Mouse (Mus musculus) lung, embryonic 14.5 days (tissue): ENCODE measurements around the gene Ahnak. TPM values are rescaled to one million over a fixed set of nuclear protein-coding genes. Genes with fewer than 3 reads are reported as not detected.

ENCODE experiments used
- ATAC-seq: fragments of 200-750 bp; cut with Nextera tagmentation; 2 replicates; pipeline ENCODE4 v1.8.0; 2017; ENCODE audit warnings: mild to moderate bottlenecking, moderate TSS enrichment, moderate library complexity; ENCODE audit not compliant: insufficient read depth
- DNase-seq: peaks from one replicate; pipeline ENCODE4 v3.0.0-alpha.2; 2015
- H3K27ac ChIP-seq: fragments of 300-500 bp; sonication (generic); 2 replicates; pipeline ENCODE4 v1.5.1; 2014; ENCODE audit warnings: low read depth, mild to moderate bottlenecking, moderate library complexity
- H3K27me3 ChIP-seq: fragments of 300-500 bp; sonication (generic); 2 replicates; pipeline ENCODE4 v1.6.1; 2014; ENCODE audit warnings: low read length, control low read depth; ENCODE audit not compliant: insufficient read depth
- H3K36me3 ChIP-seq: fragments of 300-500 bp; sonication (generic); 2 replicates; pipeline ENCODE4 v1.6.1; 2014; ENCODE audit warnings: control low read depth; ENCODE audit not compliant: insufficient read depth
- H3K4me1 ChIP-seq: fragments of 300-500 bp; sonication (generic); 2 replicates; pipeline ENCODE4 v1.6.1; 2014; ENCODE audit warnings: antibody characterized with exemption, control low read depth; ENCODE audit not compliant: insufficient read depth
- H3K4me2 ChIP-seq: fragments of 300-500 bp; sonication (generic); 2 replicates; pipeline ENCODE4 v1.6.1; 2014; ENCODE audit warnings: mild to moderate bottlenecking
- H3K4me3 ChIP-seq: fragments of 300-500 bp; sonication (generic); 2 replicates; pipeline ENCODE4 v1.5.1; 2014; ENCODE audit warnings: low read depth, low read length
- H3K9ac ChIP-seq: fragments of 300-500 bp; sonication (generic); 2 replicates; pipeline ENCODE4 v1.6.1; 2014
- H3K9me3 ChIP-seq: fragments of 300-500 bp; sonication (generic); 2 replicates; pipeline ENCODE4 v1.6.1; 2016; ENCODE audit warnings: low read depth, low read length, control low read depth
- CTCF ChIP-seq: IDR thresholded peaks from 2 replicates; pipeline ENCODE4 v1.5.1; 2016; ENCODE audit warnings: antibody characterized with exemption, low read depth
- WGBS: fragments of 180-500 bp; shearing (Covaris S2); extraction: QIAGEN DNeasy Blood & Tissue Kit; methylation state at CpG from one replicate; pipeline ENCODE4 v1.1.7; 2014; 5-methylcytosine and 5-hydroxymethylcytosine counted together
- polyA plus RNA-seq: library from polyadenylated mRNA; unstranded; fragments of >200 nt; fragmentation: Nextera tagmentation; extraction: Ambion mirVana; gene quantifications from 2 replicates; pipeline ENCODE4 v1.2.1, GENCODE M21; 2014

Gene Ahnak
- polyA plus RNA-seq, 1 experiment from 2014 or later: 14.9 TPM

GRCm38 (mm10) chr19:9057679-9058078 is 68.6 kb downstream of the Ahnak start:
- Histone ChIP-seq H3K9ac (no peak overlapping the region), H3K4me2 (no peak overlapping the region), H3K4me1 (no peaks in the 10 kb centered on the region), H3K27ac (no peak overlapping the region), H3K27me3 (no peaks in the 10 kb centered on the region), H3K36me3 (no peaks in the 10 kb centered on the region), H3K9me3 (no peaks in the 10 kb centered on the region), H3K4me3 (no peak overlapping the region)
- no peak for DNase-seq
- no peak for ATAC-seq
- TF ChIP-seq CTCF: no peak

- no peaks in the 10 kb centered on the region for H3K9me3 ChIP-seq
- DNase-seq (no peak), ATAC-seq (no peak)
- no peak for TF ChIP-seq CTCF
- no peak overlapping the region for H3K4me2 ChIP-seq
- no peaks in the 10 kb centered on the region for H3K4me1 ChIP-seq
- H3K36me3 ChIP-seq: no peaks in the 10 kb centered on the region
- H3K9ac ChIP-seq: no peak overlapping the region
- H3K27me3 ChIP-seq: no peaks in the 10 kb centered on the region
- WGBS: 85% methylated on average over 1 of the region's 1 CpGs
- H3K4me3 ChIP-seq: no peak overlapping the region
- H3K27ac ChIP-seq: no peak overlapping the region
Observed at GRCm38 (mm10) chr19:9058331-9058884, 69.3 kb downstream of the Ahnak start.

GRCm38 (mm10) chr19:9058944-9059343 is 69.9 kb downstream of the Ahnak start:
- no peak for TF ChIP-seq CTCF
- DNase-seq (no peak), ATAC-seq (no peak)
- no peak overlapping the region for H3K4me3 ChIP-seq
- H3K4me2 ChIP-seq: no peak overlapping the region
- no peak overlapping the region for H3K27ac ChIP-seq
- H3K4me1 ChIP-seq: no peaks in the 10 kb centered on the region
- no peak overlapping the region for H3K9ac ChIP-seq
- WGBS: 78% methylated on average over 4 of the region's 4 CpGs
- no peaks in the 10 kb centered on the region for H3K36me3 ChIP-seq
- no peaks in the 10 kb centered on the region for H3K9me3 ChIP-seq
- no peaks in the 10 kb centered on the region for H3K27me3 ChIP-seq

GRCm38 (mm10) chr19:9059391-9059790 is 70.3 kb downstream of the Ahnak start:
- DNase-seq (no peak), ATAC-seq (no peak)
- Histone ChIP-seq H3K9me3 (no peaks in the 10 kb centered on the region), H3K36me3 (no peaks in the 10 kb centered on the region), H3K9ac (no peak overlapping the region), H3K27me3 (no peaks in the 10 kb centered on the region), H3K4me2 (no peak overlapping the region), H3K4me3 (no peak overlapping the region), H3K4me1 (no peaks in the 10 kb centered on the region), H3K27ac (no peak overlapping the region)
- 68% methylated on average over 7 of the region's 7 CpGs for WGBS
- TF ChIP-seq CTCF: no peak

GRCm38 (mm10) chr19:9060103-9060502 is 71.0 kb downstream of the Ahnak start:
- DNase-seq (no peak), ATAC-seq (no peak)
- H3K36me3 ChIP-seq: no peaks in the 10 kb centered on the region
- H3K27ac ChIP-seq: no peak overlapping the region
- no peak for TF ChIP-seq CTCF
- no peaks in the 10 kb centered on the region for H3K27me3 ChIP-seq
- H3K4me2 ChIP-seq: no peak overlapping the region
- no peaks in the 10 kb centered on the region for H3K9me3 ChIP-seq
- 65% methylated on average over 4 of the region's 4 CpGs for WGBS
- H3K9ac ChIP-seq: no peak overlapping the region
- H3K4me1 ChIP-seq: no peaks in the 10 kb centered on the region
- no peak overlapping the region for H3K4me3 ChIP-seq

GRCm38 (mm10) chr19:9061221-9061893 is 72.3 kb downstream of the Ahnak start:
- H3K27me3 ChIP-seq: no peaks in the 10 kb centered on the region
- H3K9me3 ChIP-seq: no peaks in the 10 kb centered on the region
- no peak overlapping the region for H3K9ac ChIP-seq
- ATAC-seq (no peak), DNase-seq (no peak)
- H3K36me3 ChIP-seq: no peaks in the 10 kb centered on the region
- WGBS: 82% methylated on average over 8 of the region's 8 CpGs
- no peak overlapping the region for H3K4me2 ChIP-seq
- H3K4me1 ChIP-seq: peaks cover 4% of the 10 kb centered on the region; the same call in 1 of the 2 replicates
- H3K27ac ChIP-seq: no peak overlapping the region
- TF ChIP-seq CTCF: no peak
- H3K4me3 ChIP-seq: no peak overlapping the region

- H3K4me1 ChIP-seq: peaks cover 8% of the 10 kb centered on the region; the same call in 1 of the 2 replicates
- ATAC-seq (no peak), DNase-seq (no peak)
- H3K27ac ChIP-seq: no peak overlapping the region
- TF ChIP-seq CTCF: no peak
- H3K27me3 ChIP-seq: no peaks in the 10 kb centered on the region
- H3K4me3 ChIP-seq: no peak overlapping the region
- H3K9ac ChIP-seq: no peak overlapping the region
- H3K9me3 ChIP-seq: no peaks in the 10 kb centered on the region
- H3K4me2 ChIP-seq: no peak overlapping the region
- 80% methylated on average over 2 of the region's 2 CpGs for WGBS
- H3K36me3 ChIP-seq: no peaks in the 10 kb centered on the region
Observed at GRCm38 (mm10) chr19:9062822-9063221, 73.7 kb downstream of the Ahnak start.
